Mouse (Mus musculus) MEL (cell line): Measurements from ENCODE around the gene H2afy. TPM values are rescaled to one million over a fixed set of nuclear protein-coding genes. Genes with fewer than 3 reads are reported as not detected.

Source experiments
- DNase-seq: peaks from one replicate; pipeline ENCODE4 v3.0.0; 2011; ENCODE audit warnings: low read depth, low spot score
- H3K27ac ChIP-seq: 2 replicates; pipeline ENCODE4 v1.5.1; 2012; ENCODE audit warnings: low read depth, mild to moderate bottlenecking, control low read depth, low read length, moderate library complexity; ENCODE audit not compliant: control insufficient read depth
- H3K27me3 ChIP-seq, 2 experiments: fragments of 150-350 bp in 1 of 2; sonication (generic) in 1 of 2; 2 replicates each; pipeline ENCODE4 v1.6.1; 2012; ENCODE audit warnings: low read length in 2 of 2, mild to moderate bottlenecking in 2 of 2, improper control_type of control experiment in 1 of 2, moderate library complexity in 1 of 2; ENCODE audit not compliant: insufficient read depth in 2 of 2, control insufficient read depth in 1 of 2
- H3K36me3 ChIP-seq, 2 experiments: 2 replicates each; pipeline ENCODE4 v1.6.1; 2012 to 2014; ENCODE audit warnings: low read length in 2 of 2, improper control_type of control experiment in 1 of 2, inconsistent platforms in 1 of 2, mild to moderate bottlenecking in 1 of 2; ENCODE audit not compliant: insufficient read depth in 2 of 2, control insufficient read depth in 1 of 2
- H3K4me1 ChIP-seq, 2 experiments: fragments of 150-350 bp in 1 of 2; sonication (generic) in 1 of 2; 2 replicates each; pipeline ENCODE4 v1.6.1; 2012; ENCODE audit warnings: low read length in 2 of 2, improper control_type of control experiment in 1 of 2, mild to moderate bottlenecking in 1 of 2; ENCODE audit not compliant: insufficient read depth in 2 of 2, control insufficient read depth in 1 of 2
- H3K4me3 ChIP-seq, 2 experiments: fragments of 150-350 bp in 1 of 2; sonication (generic) in 1 of 2; 2 replicates each; pipeline ENCODE4 v1.5.1; 2012; ENCODE audit warnings: low read depth in 2 of 2, low read length in 2 of 2, mild to moderate bottlenecking in 2 of 2, moderate library complexity in 2 of 2, control low read depth in 1 of 2, improper control_type of control experiment in 1 of 2; ENCODE audit not compliant: control insufficient read depth in 1 of 2, insufficient read depth in 1 of 2
- H3K79me2 ChIP-seq: 2 replicates; pipeline ENCODE4 v1.6.1; 2012; ENCODE audit warnings: mild to moderate bottlenecking, low read length, moderate library complexity; ENCODE audit not compliant: control insufficient read depth, poor library complexity, insufficient read depth
- H3K9ac ChIP-seq: 2 replicates; pipeline ENCODE4 v1.6.1; 2012; ENCODE audit warnings: low read depth, mild to moderate bottlenecking, control low read depth, low read length, moderate library complexity; ENCODE audit not compliant: control insufficient read depth, poor library complexity, severe bottlenecking
- H3K9me3 ChIP-seq: fragments of 150-350 bp; sonication (generic); replicated peaks from 2 replicates; pipeline ENCODE4 v1.6.1; 2012; ENCODE audit warnings: mild to moderate bottlenecking, low read length, improper control_type of control experiment, moderate library complexity; ENCODE audit not compliant: insufficient read depth
- CHD1 ChIP-seq: IDR thresholded peaks from 2 replicates; pipeline ENCODE4 v1.6.1; 2012; ENCODE audit warnings: low read depth, mild to moderate bottlenecking, inconsistent platforms, low read length, improper control_type of control experiment
- CTCF ChIP-seq, 3 experiments: IDR thresholded peaks in 2 of 3; conservative IDR thresholded peaks in 1 of 3; 2 replicates each; pipeline ENCODE4 v1.5.1; 2011 to 2012; ENCODE audit warnings: low read length in 3 of 3, low read depth in 2 of 3, mild to moderate bottlenecking in 2 of 3, improper control_type of control experiment in 1 of 3, inconsistent platforms in 1 of 3, mixed read lengths in 1 of 3, moderate library complexity in 1 of 3; ENCODE audit not compliant: control insufficient read depth in 1 of 3, insufficient read depth in 1 of 3, poor library complexity in 1 of 3, severe bottlenecking in 1 of 3
- E2F4 ChIP-seq: IDR thresholded peaks from 2 replicates; pipeline ENCODE4 v1.6.1; 2011; ENCODE audit warnings: low read depth, low read length, improper control_type of control experiment, borderline replicate concordance
- ELF1 ChIP-seq: IDR thresholded peaks from 2 replicates; pipeline ENCODE4 v1.6.1; 2014; ENCODE audit warnings: low read depth, mild to moderate bottlenecking, inconsistent platforms, low read length, improper control_type of control experiment, moderate library complexity
- ETS1 ChIP-seq: IDR thresholded peaks from 2 replicates; pipeline ENCODE4 v1.6.1; 2012; ENCODE audit warnings: low read depth, mild to moderate bottlenecking, inconsistent platforms, low read length, improper control_type of control experiment, moderate library complexity
- GABPA ChIP-seq: IDR thresholded peaks from 2 replicates; pipeline ENCODE4 v1.6.1; 2012; ENCODE audit warnings: low read depth, mild to moderate bottlenecking, inconsistent platforms, low read length, improper control_type of control experiment, moderate library complexity
- KAT2A ChIP-seq: conservative IDR thresholded peaks from 2 replicates; pipeline ENCODE4 v1.6.1; 2012; ENCODE audit warnings: low read depth, low read length, improper control_type of control experiment, inconsistent platforms
- MXI1 ChIP-seq: IDR thresholded peaks from 2 replicates; pipeline ENCODE4 v1.6.1; 2011; ENCODE audit warnings: mild to moderate bottlenecking, low read depth, low read length, improper control_type of control experiment
- MYB ChIP-seq: IDR thresholded peaks from 2 replicates; pipeline ENCODE4 v1.6.1; 2011; ENCODE audit warnings: mild to moderate bottlenecking, low read depth, low read length, improper control_type of control experiment
- MYC ChIP-seq: IDR thresholded peaks from 2 replicates; pipeline ENCODE4 v1.6.1; 2011; ENCODE audit warnings: low read depth, mild to moderate bottlenecking, low read length, improper control_type of control experiment, moderate library complexity
- NELFE ChIP-seq: IDR thresholded peaks from 2 replicates; pipeline ENCODE4 v1.6.1; 2011; ENCODE audit warnings: low read depth, low read length, improper control_type of control experiment
- NRF1 ChIP-seq: IDR thresholded peaks from 2 replicates; pipeline ENCODE4 v1.6.1; 2014; ENCODE audit warnings: low read depth, mild to moderate bottlenecking, inconsistent platforms, low read length, improper control_type of control experiment, moderate library complexity; ENCODE audit not compliant: poor library complexity, insufficient read depth, severe bottlenecking
- POLR2A ChIP-seq, 2 experiments: IDR thresholded peaks; 2 replicates each; pipeline ENCODE4 v1.6.1; 2011 to 2012; ENCODE audit warnings: low read length in 2 of 2, mild to moderate bottlenecking in 2 of 2, control low read depth in 1 of 2, improper control_type of control experiment in 1 of 2, low read depth in 1 of 2, moderate library complexity in 1 of 2; ENCODE audit not compliant: control insufficient read depth in 1 of 2, insufficient read depth in 1 of 2, poor library complexity in 1 of 2
- SMC3 ChIP-seq: IDR thresholded peaks from 2 replicates; pipeline ENCODE4 v1.6.1; 2011; ENCODE audit warnings: low read depth, low read length, improper control_type of control experiment
- TBP ChIP-seq: IDR thresholded peaks from 2 replicates; pipeline ENCODE4 v1.8.0; 2011; ENCODE audit warnings: low read depth, low read length, improper control_type of control experiment
- TCF12 ChIP-seq: IDR thresholded peaks from 2 replicates; pipeline ENCODE4 v1.6.1; 2014; ENCODE audit warnings: low read depth, mild to moderate bottlenecking, inconsistent platforms, low read length, improper control_type of control experiment, moderate library complexity
- ZC3H11A ChIP-seq: IDR thresholded peaks from 2 replicates; pipeline ENCODE4 v1.6.1; 2012; ENCODE audit warnings: low read depth, mild to moderate bottlenecking, inconsistent platforms, low read length, improper control_type of control experiment
- ZKSCAN1 ChIP-seq: IDR thresholded peaks from 2 replicates; pipeline ENCODE4 v1.6.1; 2012; ENCODE audit warnings: low read depth, mild to moderate bottlenecking, inconsistent platforms, low read length, improper control_type of control experiment, moderate library complexity
- ZNF384 ChIP-seq: IDR thresholded peaks from 2 replicates; pipeline ENCODE4 v1.6.1; 2012; ENCODE audit warnings: low read depth, mild to moderate bottlenecking, inconsistent platforms, low read length, improper control_type of control experiment
- polyA plus RNA-seq, 2 experiments: library from polyadenylated mRNA; stranded (reverse) in 1 of 2; unstranded in 1 of 2; fragments of >175 nt in 1 of 2; fragments of >200 nt in 1 of 2; gene quantifications; 2 replicates each; pipeline versions ENCODE4 v1.2.1 to v1.2.4; 2012; ENCODE audit warnings: low replicate concordance in 2 of 2, low read depth in 1 of 2; ENCODE audit not compliant: insufficient read length in 2 of 2, insufficient read depth in 1 of 2, missing spikeins in 1 of 2
- total RNA-seq: library from RNA; depleted of rRNA; stranded (reverse); fragments of 300-350 nt; gene quantifications from 2 replicates; pipeline ENCODE4 v1.2.3, GENCODE M21; 2012

The H2afy gene
- total and polyA plus RNA-seq, 3 experiments = 159 to 245 TPM; not detected in 1

DNA sequence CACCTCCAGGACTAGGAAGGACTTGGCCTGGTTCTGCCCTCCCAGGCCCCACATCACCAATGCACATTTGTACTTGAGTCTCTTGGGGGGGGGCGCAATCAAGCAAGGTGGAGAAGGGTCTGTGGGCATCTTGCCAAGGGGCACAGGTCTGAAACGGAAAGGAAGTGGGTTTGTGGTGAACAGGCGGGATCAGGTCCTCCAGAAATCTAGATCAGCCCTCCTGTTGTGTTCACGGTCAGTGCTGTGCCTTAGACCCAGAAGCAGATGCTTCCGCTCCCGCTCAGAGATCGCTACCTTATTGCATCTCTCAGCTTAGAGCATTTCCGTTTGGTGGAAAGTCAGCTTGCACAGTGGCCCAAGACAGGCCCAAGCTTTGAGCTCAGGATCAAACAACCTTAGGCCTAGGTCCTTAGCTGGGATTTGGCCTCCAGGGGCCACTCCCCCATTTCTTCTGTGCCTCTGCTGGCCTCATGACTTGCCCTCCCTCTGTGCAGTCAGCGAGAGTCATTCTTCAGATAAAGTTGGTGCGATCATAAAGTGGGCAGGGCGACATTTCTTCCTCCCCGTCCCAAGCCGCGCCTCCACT lies 22.9 kb upstream of the H2afy start:
- Histone ChIP-seq H3K4me3 (no peak overlapping the region), H3K4me1 (no peaks in the 10 kb centered on the region), H3K27me3 (no peaks in the 10 kb centered on the region; a peak in 1 of 4 replicates), H3K9ac (no peak overlapping the region), H3K27ac (no peak overlapping the region), H3K79me2 (no peaks in the 10 kb centered on the region), H3K36me3 (no peaks in the 10 kb centered on the region), H3K9me3 (no peaks in the 10 kb centered on the region)
- DNase-seq = no peak
- TF ChIP-seq NELFE (no peak), ELF1 (no peak)

- no peak overlapping the region for H3K4me3 ChIP-seq
- H3K4me1 ChIP-seq = no peaks in the 10 kb centered on the region
- TF ChIP-seq POLR2A (IDR thresholded peaks at IDR 0.05; ENCODE audit: control insufficient read depth in 1 of 2, insufficient read depth in 1 of 2, low read depth in 1 of 2, low read length in 2 of 2, poor library complexity in 1 of 2) = no peak
- no peak for TF ChIP-seq SMC3
- no peak for TF ChIP-seq CTCF (IDR thresholded peaks at IDR 0.05 in 2 of 3, conservative IDR thresholded peaks at IDR 0.05 in 1 of 3; ENCODE audit: control insufficient read depth in 1 of 3, insufficient read depth in 1 of 3, low read depth in 2 of 3, low read length in 3 of 3, poor library complexity in 1 of 3, severe bottlenecking in 1 of 3)
- TF ChIP-seq GABPA = no peak
- no peak for TF ChIP-seq MXI1
- TF ChIP-seq ELF1 = no peak
- TF ChIP-seq E2F4 = no peak
- no peak for TF ChIP-seq ZC3H11A
- no peak for TF ChIP-seq TCF12
- TF ChIP-seq ETS1 = no peak
- TF ChIP-seq ZNF384 = no peak
- TF ChIP-seq, all 39 proteins: peak for 0
Measured at GRCm38 (mm10) chr13:56155671-56156070, 19.5 kb upstream of the H2afy start.

DNA sequence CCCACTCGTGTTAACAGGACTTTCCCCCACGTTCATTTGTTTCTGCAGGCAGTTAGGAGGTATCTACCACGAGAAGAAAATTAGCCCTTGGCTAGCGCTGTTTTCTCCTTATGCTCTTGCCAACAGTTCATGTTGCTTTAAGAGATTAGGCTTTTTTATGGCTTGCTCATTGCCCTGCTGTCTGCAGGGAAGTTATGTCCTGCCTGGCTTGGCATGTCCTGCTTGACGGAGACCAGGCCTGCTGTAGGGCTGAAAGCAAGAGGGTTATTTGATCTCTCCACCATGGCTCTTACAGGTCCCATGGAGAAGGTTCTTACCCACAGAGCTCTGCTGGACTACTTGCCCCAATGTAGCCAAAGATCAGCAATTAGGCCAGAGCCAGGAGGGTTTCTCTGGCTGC lies 18.9 kb upstream of the H2afy start:
- H3K36me3 ChIP-seq = no peaks in the 10 kb centered on the region
- no peak overlapping the region for H3K27ac ChIP-seq
- H3K9ac ChIP-seq = no peak overlapping the region
- no peaks in the 10 kb centered on the region for H3K9me3 ChIP-seq
- no peaks in the 10 kb centered on the region for H3K4me1 ChIP-seq
- H3K27me3 ChIP-seq = no peaks in the 10 kb centered on the region; a peak in 2 of 4 replicates
- no peak for TF ChIP-seq POLR2A (IDR thresholded peaks at IDR 0.05; ENCODE audit: control insufficient read depth in 1 of 2, insufficient read depth in 1 of 2, low read depth in 1 of 2, low read length in 2 of 2, poor library complexity in 1 of 2)
- no peak for TF ChIP-seq KAT2A
- TF ChIP-seq NRF1 = no peak
- no peak for TF ChIP-seq MXI1
- no peak for TF ChIP-seq E2F4
- TF ChIP-seq CHD1 = no peak
- TF ChIP-seq TBP = no peak
- TF ChIP-seq TCF12 = no peak
- no peak for TF ChIP-seq MYC
- TF ChIP-seq MYB = no peak
- TF ChIP-seq ZKSCAN1 = no peak
- DNase-seq = no peak
- no peaks in the 10 kb centered on the region for H3K79me2 ChIP-seq
- no peak overlapping the region for H3K4me3 ChIP-seq

More at GRCm38 (mm10) chr13:56155671-56156070, 19.5 kb upstream of the H2afy start:
- Histone ChIP-seq H3K9me3 (no peaks in the 10 kb centered on the region), H3K27ac (no peak overlapping the region), H3K27me3 (no peaks in the 10 kb centered on the region; a peak in 1 of 4 replicates), H3K9ac (no peak overlapping the region), H3K36me3 (no peaks in the 10 kb centered on the region), H3K79me2 (no peaks in the 10 kb centered on the region)
- DNase-seq = no peak
